Mouse (Mus musculus) E14TG2a.4 (cell line): Measurements from ENCODE around the gene Med15.

ENCODE experiments used
- CTCF ChIP-seq: conservative IDR thresholded peaks from 2 replicates; pipeline ENCODE4 v1.5.1; 2014; ENCODE audit warnings: low read length
- NANOG ChIP-seq: IDR thresholded peaks from 2 replicates; pipeline ENCODE4 v1.6.1; 2014; ENCODE audit warnings: borderline replicate concordance, low read length, mixed read lengths
- POU5F1 ChIP-seq: IDR thresholded peaks from 2 replicates; pipeline ENCODE4 v1.6.1; 2014; ENCODE audit warnings: low read length, borderline replicate concordance

DNA sequence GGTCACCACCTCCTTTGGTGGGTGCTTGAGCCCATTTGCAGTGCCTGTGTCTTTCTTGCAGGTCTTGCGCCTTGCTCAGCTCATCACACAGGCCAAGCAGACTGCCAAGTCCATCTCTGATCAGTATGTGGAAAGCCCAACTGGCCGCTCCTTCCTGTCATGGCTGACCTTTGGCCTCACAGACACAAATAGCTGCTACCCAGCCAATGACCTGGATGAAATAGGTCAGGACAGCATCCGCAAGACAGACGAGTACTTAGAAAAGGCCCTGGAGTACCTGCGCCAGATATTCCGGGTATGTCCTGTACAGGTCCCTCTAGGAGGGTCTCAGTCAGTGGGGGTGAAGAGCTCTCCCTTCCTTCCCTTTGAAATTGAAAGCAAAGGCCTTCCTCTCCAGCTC, 91.4 kb downstream of the Med15 start:
- TF ChIP-seq CTCF (no peak), NANOG (no peak), POU5F1 (no peak)
